Mouse (Mus musculus) forebrain, embryonic 14.5 days (tissue): Measurements from ENCODE around the gene Acmsd. TPM values are rescaled to one million over a fixed set of nuclear protein-coding genes. Genes with fewer than 3 reads are reported as not detected.

Source experiments
- ATAC-seq: fragments of 200-750 bp; cut with Nextera tagmentation; 2 replicates; pipeline ENCODE4 v1.8.0; 2017; ENCODE audit warnings: mild to moderate bottlenecking, moderate library complexity
- DNase-seq: peaks from one replicate; pipeline ENCODE4 v3.0.0-alpha.2; 2015; ENCODE audit warnings: low spot score
- H3K27ac ChIP-seq: fragments of 300-500 bp; sonication (generic); 2 replicates; pipeline ENCODE4 v1.5.1; 2014; ENCODE audit warnings: low read depth, mild to moderate bottlenecking, control low read depth, low read length, moderate library complexity
- H3K27me3 ChIP-seq: fragments of 300-500 bp; sonication (generic); replicated peaks from 2 replicates; pipeline ENCODE4 v1.6.1; 2014; ENCODE audit warnings: low read length, control low read depth, mixed read lengths; ENCODE audit not compliant: control insufficient read depth, insufficient read depth
- H3K36me3 ChIP-seq: fragments of 300-500 bp; sonication (generic); 2 replicates; pipeline ENCODE4 v1.6.1; 2014; ENCODE audit warnings: low read length, control low read depth; ENCODE audit not compliant: control insufficient read depth, insufficient read depth
- H3K4me1 ChIP-seq: fragments of 300-500 bp; sonication (generic); 2 replicates; pipeline ENCODE4 v1.6.1; 2014; ENCODE audit warnings: antibody characterized with exemption, low read length, control low read depth; ENCODE audit not compliant: control insufficient read depth, insufficient read depth
- H3K4me2 ChIP-seq: fragments of 300-500 bp; sonication (generic); 2 replicates; pipeline ENCODE4 v1.6.1; 2014; ENCODE audit warnings: mild to moderate bottlenecking, control low read depth, low read length
- H3K4me3 ChIP-seq: fragments of 300-500 bp; sonication (generic); 2 replicates; pipeline ENCODE4 v1.5.1; 2014; ENCODE audit warnings: low read depth, low read length, control low read depth
- H3K9ac ChIP-seq: fragments of 300-500 bp; sonication (generic); 2 replicates; pipeline ENCODE4 v1.6.1; 2014; ENCODE audit warnings: mild to moderate bottlenecking, low read length, control low read depth, moderate library complexity
- H3K9me3 ChIP-seq: fragments of 300-500 bp; sonication (generic); replicated peaks from 2 replicates; pipeline ENCODE4 v1.6.1; 2016; ENCODE audit warnings: low read length, control low read depth, mixed read lengths; ENCODE audit not compliant: control insufficient read depth
- WGBS: fragments of 180-500 bp; shearing (Covaris S2); extraction: QIAGEN DNeasy Blood & Tissue Kit; methylation state at CpG from one replicate; pipeline ENCODE4 v1.1.7; 2014; 5-methylcytosine and 5-hydroxymethylcytosine counted together
- polyA plus RNA-seq: library from polyadenylated mRNA; unstranded; fragments of >200 nt; fragmentation: Nextera tagmentation; extraction: Ambion mirVana; gene quantifications from 2 replicates; pipeline ENCODE4 v1.2.1, GENCODE M21; 2014

The Acmsd gene
- polyA plus RNA-seq, 1 experiment from 2014 or later = not detected

GRCm38 (mm10) chr1:127785882-127786281 lies 56.7 kb downstream of the Acmsd start:
- ATAC-seq (no peak), DNase-seq (no peak)
- no peaks in the 10 kb centered on the region for H3K9me3 ChIP-seq
- H3K27ac ChIP-seq = no peak overlapping the region
- WGBS = 79% methylated on average over 1 of the region's 1 CpGs
- H3K27me3 ChIP-seq = no peaks in the 10 kb centered on the region
- H3K4me2 ChIP-seq = no peak overlapping the region
- no peaks in the 10 kb centered on the region for H3K36me3 ChIP-seq
- H3K9ac ChIP-seq = no peak overlapping the region
- H3K4me1 ChIP-seq = peaks cover 13% of the 10 kb centered on the region; the same call in 1 of the 2 replicates
- H3K4me3 ChIP-seq = no peak overlapping the region

GRCm38 (mm10) chr1:127788943-127789342 lies 59.7 kb downstream of the Acmsd start:
- no peaks in the 10 kb centered on the region for H3K27me3 ChIP-seq
- 0 out of 2 replicates have a peak, but pooled peaks cover 3% of the 10 kb centered on the region for H3K36me3 ChIP-seq
- no peak overlapping the region for H3K4me3 ChIP-seq
- DNase-seq = no peak
- no peaks in the 10 kb centered on the region for H3K9me3 ChIP-seq
- H3K27ac ChIP-seq = no peak overlapping the region
- H3K4me2 ChIP-seq = no peak overlapping the region
- H3K9ac ChIP-seq = no peak overlapping the region
- peaks cover 3% of the 10 kb centered on the region; the same call in 1 of the 2 replicates for H3K4me1 ChIP-seq
- no peak for ATAC-seq
- WGBS = 83% methylated on average over 6 of the region's 6 CpGs

- Histone ChIP-seq H3K9me3 (no peaks in the 10 kb centered on the region), H3K27me3 (no peaks in the 10 kb centered on the region), H3K4me2 (no peak overlapping the region), H3K4me1 (no peaks in the 10 kb centered on the region), H3K9ac (no peak overlapping the region), H3K27ac (no peak overlapping the region), H3K4me3 (no peak overlapping the region), H3K36me3 (0 out of 2 replicates have a peak, but pooled peaks cover 4% of the 10 kb centered on the region)
- DNase-seq = no peak
- WGBS = 92% methylated on average over 1 of the region's 1 CpGs
- ATAC-seq = no peak
Observed at GRCm38 (mm10) chr1:127793459-127793858, 64.2 kb downstream of the Acmsd start.

GRCm38 (mm10) chr1:127795087-127795769 lies 66.0 kb downstream of the Acmsd start:
- no peaks in the 10 kb centered on the region for H3K4me1 ChIP-seq
- no peak overlapping the region for H3K4me2 ChIP-seq
- ATAC-seq = no peak
- 93% methylated on average over 6 of the region's 6 CpGs for WGBS
- no peaks in the 10 kb centered on the region for H3K27me3 ChIP-seq
- no peak overlapping the region for H3K9ac ChIP-seq
- no peak overlapping the region for H3K27ac ChIP-seq
- H3K9me3 ChIP-seq = no peaks in the 10 kb centered on the region
- DNase-seq = no peak
- no peak overlapping the region for H3K4me3 ChIP-seq
- peaks cover 17% of the 10 kb centered on the region for H3K36me3 ChIP-seq

- Histone ChIP-seq H3K4me1 (no peaks in the 10 kb centered on the region), H3K36me3 (peaks cover 19% of the 10 kb centered on the region), H3K27me3 (no peaks in the 10 kb centered on the region), H3K9me3 (no peaks in the 10 kb centered on the region), H3K4me2 (no peak overlapping the region), H3K27ac (no peak overlapping the region), H3K9ac (no peak overlapping the region), H3K4me3 (no peak overlapping the region)
- WGBS = 77% methylated on average over 4 of the region's 4 CpGs
- ATAC-seq (no peak), DNase-seq (no peak)
Observed at GRCm38 (mm10) chr1:127796341-127796740, 67.1 kb downstream of the Acmsd start.

DNA sequence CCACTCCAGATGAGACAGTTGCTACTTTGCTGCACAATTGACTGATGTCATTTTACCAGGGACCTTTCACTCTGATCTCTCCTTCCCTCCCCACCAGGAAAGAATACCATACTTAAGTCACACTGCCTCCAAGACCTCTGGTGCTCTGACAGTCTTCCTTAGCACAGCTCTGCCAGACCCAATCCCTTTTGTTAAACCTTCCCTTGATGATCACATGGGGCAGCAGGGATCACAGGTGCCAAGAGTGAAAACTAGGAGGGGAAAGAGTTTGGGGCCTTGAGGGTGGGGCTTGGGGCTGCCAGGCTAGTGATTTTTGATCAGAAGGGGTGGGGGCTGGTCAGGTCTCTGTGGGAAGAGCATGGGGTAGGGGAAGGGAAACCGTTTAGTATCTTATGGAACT lies 67.5 kb downstream of the Acmsd start:
- no peaks in the 10 kb centered on the region for H3K4me1 ChIP-seq
- no peak overlapping the region for H3K27ac ChIP-seq
- H3K36me3 ChIP-seq = peaks cover 22% of the 10 kb centered on the region
- DNase-seq = no peak
- H3K4me3 ChIP-seq = no peak overlapping the region
- no peak overlapping the region for H3K9ac ChIP-seq
- no peaks in the 10 kb centered on the region for H3K27me3 ChIP-seq
- no peak overlapping the region for H3K4me2 ChIP-seq
- 81% methylated on average over 1 of the region's 1 CpGs for WGBS
- no peaks in the 10 kb centered on the region for H3K9me3 ChIP-seq
- no peak for ATAC-seq

DNA sequence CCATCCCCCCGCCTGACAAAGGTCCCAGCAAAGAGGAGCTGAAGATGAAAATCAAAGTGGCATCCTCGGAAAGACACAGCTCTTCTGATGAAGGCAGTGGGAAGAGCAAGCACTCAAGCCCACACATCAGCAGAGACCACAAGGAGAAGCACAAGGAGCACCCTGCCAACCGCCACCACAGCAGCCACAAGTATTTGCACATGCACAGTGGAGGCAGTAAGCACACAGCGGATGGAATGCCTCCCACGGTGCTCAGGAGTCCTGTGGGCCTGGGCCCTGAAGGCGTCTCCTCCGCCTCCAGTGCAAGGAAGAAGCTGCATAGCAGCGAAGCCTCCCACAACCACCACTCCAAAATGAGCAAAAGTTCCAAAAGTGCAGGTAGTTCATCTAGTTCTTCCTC lies 73.7 kb downstream of the Acmsd start:
- Histone ChIP-seq H3K27ac (no peak overlapping the region), H3K9ac (no peak overlapping the region), H3K4me1 (no peaks in the 10 kb centered on the region), H3K36me3 (peaks cover 51% of the 10 kb centered on the region), H3K4me3 (no peak overlapping the region), H3K9me3 (no peaks in the 10 kb centered on the region), H3K27me3 (no peaks in the 10 kb centered on the region), H3K4me2 (no peak overlapping the region)
- ATAC-seq (no peak), DNase-seq (no peak)
- WGBS = 82% methylated on average over 8 of the region's 8 CpGs

DNA sequence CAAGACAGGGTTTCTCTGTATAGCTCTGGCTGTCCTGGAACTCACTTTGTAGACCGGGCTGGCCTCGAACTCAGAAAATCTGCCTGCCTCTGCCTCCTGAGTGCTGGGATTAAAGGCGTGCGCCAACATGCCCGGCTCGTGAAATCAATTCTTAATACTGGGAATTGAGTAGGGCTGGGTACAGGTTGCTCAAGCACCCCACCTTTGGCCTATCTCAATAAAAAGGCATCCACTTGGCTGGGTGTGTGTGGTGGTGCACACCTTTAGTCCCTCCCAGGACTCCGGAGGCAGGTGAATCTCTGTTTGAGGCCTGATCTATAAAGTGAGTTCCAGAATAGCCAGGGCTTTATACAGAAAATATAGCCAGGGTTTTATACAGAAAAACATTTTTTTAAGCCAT lies 79.5 kb downstream of the Acmsd start:
- Histone ChIP-seq H3K27ac (no peak overlapping the region), H3K36me3 (peaks cover 12% of the 10 kb centered on the region), H3K4me2 (no peak overlapping the region), H3K4me3 (no peak overlapping the region), H3K4me1 (no peaks in the 10 kb centered on the region), H3K9ac (no peak overlapping the region), H3K9me3 (no peaks in the 10 kb centered on the region), H3K27me3 (no peaks in the 10 kb centered on the region)
- 97% methylated on average over 7 of the region's 7 CpGs for WGBS
- no peak for DNase-seq
- no peak for ATAC-seq

GRCm38 (mm10) chr1:127812929-127813328 lies 83.7 kb downstream of the Acmsd start:
- Histone ChIP-seq H3K27ac (no peak overlapping the region), H3K9ac (no peak overlapping the region), H3K27me3 (no peaks in the 10 kb centered on the region), H3K9me3 (no peaks in the 10 kb centered on the region), H3K4me3 (no peak overlapping the region), H3K4me2 (no peak overlapping the region), H3K4me1 (no peaks in the 10 kb centered on the region), H3K36me3 (no peaks in the 10 kb centered on the region)
- WGBS = 84% methylated on average over 7 of the region's 7 CpGs
- DNase-seq (no peak), ATAC-seq (no peak)
